Mouse (Mus musculus) ES-E14 (cell line): ENCODE results near the gene Arl5c. TPM values are rescaled to one million over a fixed set of nuclear protein-coding genes. Genes with fewer than 3 reads are reported as not detected.
A peak's percentile ranks its signal among the peaks of the same experiment; 100 is the strongest.

ENCODE experiments used
- DNase-seq: peaks from one replicate; pipeline ENCODE4 v3.0.0-alpha.2; 2013; ENCODE audit warnings: low read depth, low spot score
- H3K27ac ChIP-seq: 2 replicates; pipeline ENCODE4 v1.5.1; 2012; ENCODE audit warnings: low read depth, mild to moderate bottlenecking, low read length, moderate library complexity, mixed read lengths; ENCODE audit not compliant: poor library complexity, insufficient read depth, severe bottlenecking
- H3K36me3 ChIP-seq: 2 replicates; pipeline ENCODE4 v1.6.1; 2012; ENCODE audit warnings: mild to moderate bottlenecking, low read length, moderate library complexity, mixed read lengths; ENCODE audit not compliant: control insufficient read depth, poor library complexity, insufficient read depth, severe bottlenecking
- H3K4me1 ChIP-seq, 2 experiments: fragments of 150-350 bp in 1 of 2; sonication (generic) in 1 of 2; 2 replicates each; pipeline ENCODE4 v1.6.1; 2012; ENCODE audit warnings: low read length in 2 of 2, mild to moderate bottlenecking in 1 of 2, mixed read lengths in 1 of 2; ENCODE audit not compliant: control insufficient read depth in 2 of 2, insufficient read depth in 2 of 2, poor library complexity in 1 of 2
- H3K4me3 ChIP-seq, 2 experiments: fragments of 150-350 bp in 1 of 2; sonication (generic) in 1 of 2; 2 replicates each; pipeline ENCODE4 v1.5.1; 2012; ENCODE audit warnings: low read length in 2 of 2, low read depth in 1 of 2, mild to moderate bottlenecking in 1 of 2, mixed read lengths in 1 of 2; ENCODE audit not compliant: insufficient read depth in 1 of 2, poor library complexity in 1 of 2, severe bottlenecking in 1 of 2
- H3K9ac ChIP-seq: 2 replicates; pipeline ENCODE4 v1.6.1; 2012; ENCODE audit warnings: low read depth, mild to moderate bottlenecking, low read length, mixed read lengths; ENCODE audit not compliant: poor library complexity, insufficient read depth, severe bottlenecking
- H3K9me3 ChIP-seq: fragments of 150-350 bp; sonication (generic); 2 replicates; pipeline ENCODE4 v1.6.1; 2012; ENCODE audit warnings: low read depth, mild to moderate bottlenecking, low read length; ENCODE audit not compliant: control insufficient read depth, insufficient read depth
- CHD2 ChIP-seq: IDR thresholded peaks from 2 replicates; pipeline ENCODE4 v1.6.1; 2014; ENCODE audit warnings: mild to moderate bottlenecking, low read depth, low read length, inconsistent platforms
- HCFC1 ChIP-seq: IDR thresholded peaks from 2 replicates; pipeline ENCODE4 v1.6.1; 2012; ENCODE audit warnings: low read length, inconsistent platforms, borderline replicate concordance; ENCODE audit not compliant: insufficient read depth
- MAFK ChIP-seq: IDR thresholded peaks from 2 replicates; pipeline ENCODE4 v1.6.1; 2014; ENCODE audit warnings: mild to moderate bottlenecking, low read depth, low read length, inconsistent platforms; ENCODE audit not compliant: insufficient read depth
- ZC3H11A ChIP-seq: IDR thresholded peaks from 2 replicates; pipeline ENCODE4 v1.6.1; 2012; ENCODE audit warnings: low read depth, mild to moderate bottlenecking, inconsistent platforms, low read length, borderline replicate concordance
- ZNF384 ChIP-seq: IDR thresholded peaks from 2 replicates; pipeline ENCODE4 v1.6.1; 2012; ENCODE audit warnings: low read depth, low read length, inconsistent platforms
- in situ Hi-C, 2 experiments: fragments of 600-800 bp; cut with MboI; formaldehyde crosslinking; loops; one replicate each; pipeline ENCODE4 v1.15.1; 2025; ENCODE audit warnings: low sequenced_read_pairs in 2 of 2, inconsistent platforms in 1 of 2; ENCODE audit not compliant: unreplicated experiment in 2 of 2
- total RNA-seq: library from RNA; depleted of rRNA; stranded (reverse); fragments of 300-350 nt; gene quantifications from 2 replicates; pipeline ENCODE4 v1.2.3, GENCODE M21; 2012

The Arl5c gene
- total RNA-seq, 1 experiment: 2.9 TPM

DNA sequence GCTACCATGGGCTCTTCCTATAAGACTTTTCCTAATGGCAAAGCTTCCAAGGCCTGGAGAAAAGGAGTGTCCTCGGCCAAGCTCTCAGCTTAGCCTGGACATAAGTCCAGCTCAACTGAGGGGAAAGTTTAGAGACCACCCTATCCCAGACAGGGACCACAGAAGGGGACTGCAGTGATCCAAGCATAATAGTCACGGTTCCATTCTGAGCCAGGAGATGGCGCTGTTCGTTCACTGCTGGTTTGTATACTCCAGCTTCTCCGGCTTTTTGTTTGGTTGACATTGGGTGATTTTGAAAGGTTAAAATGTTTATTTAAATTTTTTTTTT is 35.4 kb upstream of the Arl5c start:
- peaks cover 3 to 10% of the 10 kb centered on the region in 2 experiments; a peak in 3 of 4 replicates for H3K4me1 ChIP-seq
- no peak overlapping the region for H3K4me3 ChIP-seq
- in situ Hi-C loops: no loop called here

DNA sequence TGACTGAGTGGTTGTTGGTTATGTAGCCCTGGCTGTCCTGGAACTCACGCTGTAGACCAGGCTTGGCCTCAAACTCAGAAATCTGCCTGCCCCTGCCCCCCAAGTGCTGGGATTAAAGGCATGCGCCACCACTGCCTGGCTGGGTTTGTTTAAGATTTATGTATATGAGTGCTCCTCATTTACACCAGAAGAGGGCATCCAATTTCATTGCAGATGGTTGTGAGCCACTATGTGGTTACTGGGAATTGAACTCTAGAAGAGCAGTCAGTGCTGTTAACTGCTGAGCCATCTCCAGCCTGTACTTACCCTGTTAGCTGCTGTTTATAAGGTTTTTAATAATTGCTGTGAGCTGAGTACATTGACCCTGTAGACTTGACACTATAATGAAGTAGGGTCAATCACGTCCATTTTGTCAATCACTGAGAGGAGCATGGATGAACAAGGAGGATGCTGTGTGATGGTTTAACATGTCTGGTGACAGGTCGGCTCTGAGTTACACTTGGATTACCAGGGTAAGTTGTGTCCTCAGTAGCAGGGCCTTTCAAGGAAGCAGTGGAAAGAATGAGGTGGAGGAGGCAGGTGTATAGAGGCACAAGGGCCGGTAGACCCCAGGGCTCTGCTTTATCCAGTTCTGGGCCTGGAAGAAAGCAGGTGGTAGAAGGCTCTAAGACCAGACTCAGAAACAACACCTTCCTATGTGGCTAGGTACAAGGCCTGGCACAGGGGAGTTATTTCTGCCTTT is 34.9 kb upstream of the Arl5c start:
- H3K9ac ChIP-seq: no peak overlapping the region
- H3K4me3 ChIP-seq: no peak overlapping the region
- peak overlapping the region; percentile 14; the same call in 1 of the 2 replicates for H3K27ac ChIP-seq
- peaks cover 0 to 8% of the 10 kb centered on the region in 2 experiments; a peak in 2 of 4 replicates for H3K4me1 ChIP-seq
- TF ChIP-seq CHD2: peak; percentile 7; the same call in 1 of the 2 replicates
- no peak for TF ChIP-seq ZC3H11A
- H3K36me3 ChIP-seq: peaks cover 33% of the 10 kb centered on the region
- H3K9me3 ChIP-seq: no peaks in the 10 kb centered on the region
- in situ Hi-C loops: no loop called here
- no peak for DNase-seq

More for the DNA sequence above, 35.4 kb upstream of the Arl5c start:
- Histone ChIP-seq H3K9me3 (no peaks in the 10 kb centered on the region), H3K27ac (no peak overlapping the region), H3K9ac (no peak overlapping the region), H3K36me3 (peaks cover 33% of the 10 kb centered on the region)
- no peak for DNase-seq
- TF ChIP-seq CHD2 (no peak), ZNF384 (0 out of 2 replicates have a peak, but pooled peaks have one; percentile 11), ZC3H11A (0 out of 2 replicates have a peak, but pooled peaks have one; percentile 27)

DNA sequence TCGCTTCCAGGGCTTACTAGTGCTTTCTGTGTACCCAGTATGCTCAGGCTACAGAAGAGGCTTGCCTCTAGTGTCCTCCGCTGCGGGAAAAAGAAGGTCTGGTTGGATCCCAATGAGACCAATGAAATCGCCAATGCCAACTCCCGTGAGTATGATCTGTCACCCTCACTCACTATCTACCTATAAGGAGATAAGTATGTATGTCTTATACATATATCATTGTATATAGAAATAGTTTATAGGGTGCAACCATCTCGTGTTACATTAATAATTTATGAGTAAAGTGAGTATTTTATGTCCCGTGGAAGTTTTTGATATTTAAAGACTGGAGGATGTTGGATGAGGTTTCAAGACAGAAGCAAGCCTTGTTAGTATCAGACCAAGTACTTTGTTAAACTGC is 31.8 kb upstream of the Arl5c start:
- peak overlapping the region; percentile 70 to 94 for H3K4me3 ChIP-seq
- peaks cover 33% of the 10 kb centered on the region for H3K36me3 ChIP-seq
- H3K9ac ChIP-seq: peak overlapping the region; percentile 100
- DNase-seq: no peak
- TF ChIP-seq ZNF384 (no peak), HCFC1 (no peak), ZC3H11A (no peak), MAFK (no peak), CHD2 (no peak)
- no peak overlapping the region; the same call in 1 of the 2 replicates for H3K27ac ChIP-seq
- H3K9me3 ChIP-seq: no peaks in the 10 kb centered on the region
- H3K4me1 ChIP-seq: peaks cover 0 to 8% of the 10 kb centered on the region in 2 experiments; a peak in 2 of 4 replicates
- in situ Hi-C loops: no loop called here

GRCm38 (mm10) chr11:98027297-98027688 is 31.3 kb upstream of the Arl5c start:
- no peak for TF ChIP-seq MAFK
- no peak for TF ChIP-seq ZNF384
- no peak for TF ChIP-seq CHD2
- TF ChIP-seq HCFC1: no peak
- no peak for TF ChIP-seq ZC3H11A
- peak overlapping the region; percentile 87 for H3K27ac ChIP-seq
- H3K36me3 ChIP-seq: peaks cover 33% of the 10 kb centered on the region
- peak overlapping the region; percentile 70 to 94 for H3K4me3 ChIP-seq
- H3K4me1 ChIP-seq: peaks cover 0 to 8% of the 10 kb centered on the region in 2 experiments; a peak in 2 of 4 replicates
- no peak for DNase-seq
- in situ Hi-C loops: no loop called here
- H3K9ac ChIP-seq: peak overlapping the region; percentile 100
- no peaks in the 10 kb centered on the region for H3K9me3 ChIP-seq
